Comparison of ENCODE assay signal across 23 mouse cellular contexts in the genomic region with DNA sequence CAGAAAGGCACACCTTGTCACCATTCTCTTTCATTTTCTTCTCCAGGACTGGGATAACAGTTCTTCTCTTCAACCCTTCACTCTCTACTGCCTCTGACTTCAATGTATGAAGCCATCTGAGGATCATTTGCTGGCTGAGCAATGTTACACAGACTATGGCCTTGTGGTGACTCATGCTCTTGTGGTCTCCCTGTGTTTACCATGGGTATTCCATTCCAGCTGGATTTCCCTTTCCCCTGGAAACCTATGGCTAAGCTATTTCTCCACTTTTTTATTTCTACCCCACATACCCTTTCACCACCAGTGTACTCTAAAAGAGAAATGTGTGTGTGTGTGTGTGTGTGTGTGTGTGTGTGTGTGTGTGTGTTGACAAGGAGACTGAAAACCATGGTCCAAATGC.
A peak's percentile ranks its signal among the peaks of the same experiment; 100 is the strongest.
DNase-seq lines count a peak whose midpoint lies in the region; TF ChIP-seq lines count a peak whose summit lies in the region.
"Had no signal": no experiment of that assay in that cellular context is flagged by ENCODE, and none has a peak within 500 bp of the region (broad histone marks: within the 10 kb centered on the region; RNA-seq: fewer than 3 reads in every experiment).

No protein-coding gene starts in this region.

- peak; percentile 8 for DNase-seq in adrenal gland, adult 2 months
- DNase-seq in adrenal gland, postnatal 4 days (ENCODE audit: low spot score in 2 of 2), result no peak
- DNase-seq in 3T3-L1 (ENCODE audit: low read depth, low spot score) (peak; percentile 94), NIH3T3 (ENCODE audit: low read depth) (peak; percentile 88)
- no peak for DNase-seq in kidney, adult 18-20 months
- no peak for DNase-seq in spleen, adult 12 weeks (ENCODE audit: low spot score)
- DNase-seq: adrenal gland, postnatal 36 days; B cell, adult 2 months; cerebellum, adult 11-12 months; cerebellum, adult 9-10 months; cerebellum, postnatal 25 days; gastrocnemius, postnatal 14 days; heart, adult 2 months; heart, postnatal 14 days; kidney, adult 2 months had no signal

- H3K36me3 ChIP-seq in myocyte (ENCODE audit: control insufficient read depth, insufficient read depth), result no peaks in the 10 kb centered on the region
- H3K36me3 ChIP-seq: embryonic facial prominence, embryonic 15.5 days; forebrain, embryonic 12.5 days; heart, embryonic 15.5 days; intestine, embryonic 15.5 days had no signal

- no peak overlapping the region for H3K4me2 ChIP-seq in myocyte (ENCODE audit: low read depth)
- H3K4me2 ChIP-seq: embryonic facial prominence, embryonic 15.5 days; forebrain, embryonic 12.5 days; heart, embryonic 11.5 days; heart, embryonic 15.5 days; hindbrain, embryonic 14.5 days; intestine, embryonic 15.5 days had no signal

- H3ac ChIP-seq in myocyte (ENCODE audit: control insufficient read depth, insufficient read length), result no peak overlapping the region

- no peak for TF ChIP-seq POLR2A in myocyte (IDR thresholded peaks at IDR 0.05; ENCODE audit: insufficient read length, low read depth)

- no peaks in the 10 kb centered on the region for H3K79me2 ChIP-seq in myocyte (ENCODE audit: control insufficient read depth, insufficient read depth)

- H3K4me3 ChIP-seq in myocyte, result no peak overlapping the region
- H3K4me3 ChIP-seq: embryonic facial prominence, embryonic 15.5 days; erythroblast, embryonic 14.5 days; forebrain, embryonic 12.5 days; heart, adult 2 months; heart, embryonic 15.5 days; intestine, embryonic 15.5 days had no signal

- no peaks in the 10 kb centered on the region for H3K27me3 ChIP-seq in myocyte (ENCODE audit: control insufficient read depth, insufficient read depth, insufficient read length)
- H3K27me3 ChIP-seq: embryonic facial prominence, embryonic 15.5 days; forebrain, embryonic 12.5 days; heart, embryonic 15.5 days; intestine, embryonic 15.5 days had no signal

TF ChIP-seq in myocyte, 11 proteins besides CTCF, POLR2A, EP300 and RAD21:
- TF ChIP-seq TCF3 (IDR thresholded peaks at IDR 0.05; ENCODE audit: insufficient read length, low read depth), result no peak
- peak; percentile 30; the same call in 1 of the 2 replicates for TF ChIP-seq CEBPB (IDR thresholded peaks at IDR 0.05; ENCODE audit: insufficient read depth, poor library complexity, severe bottlenecking)
- no peak for TF ChIP-seq MAX (IDR thresholded peaks at IDR 0.05; ENCODE audit: low read depth)
- TF ChIP-seq E2F4 (IDR thresholded peaks at IDR 0.05; ENCODE audit: insufficient read depth), result no peak
- TF ChIP-seq POLR2AphosphoS2 (IDR thresholded peaks at IDR 0.05; ENCODE audit: insufficient read length, low read depth), result no peak

Comparison
In these comparisons a context has a peak if more than half of its experiments do, and no peak if none do; other contexts are left out.
1. DNase-seq: peak in adrenal gland, adult 2 months (single experiment), 3T3-L1 (single experiment) and NIH3T3 (single experiment); none in adrenal gland, postnatal 4 days (0 of 2), kidney, adult 18-20 months (single experiment) and spleen, adult 12 weeks (single experiment).